9 mouse cellular contexts compared by ENCODE assay signal in genomic region chr8:105441433-105441832, GRCm38 (mm10). TPM values are rescaled to one million over a fixed set of nuclear protein-coding genes. Genes with fewer than 3 reads are reported as not detected.
A peak's percentile ranks its signal among the peaks of the same experiment; 100 is the strongest.
DNase-seq lines count a peak whose midpoint lies in the region.
"Had no signal": no experiment of that assay in that cellular context is flagged by ENCODE, and none has a peak within 500 bp of the region (broad histone marks: within the 10 kb centered on the region; RNA-seq: fewer than 3 reads in every experiment).

No protein-coding gene starts in this region.

- peak; percentile 66 for DNase-seq in adrenal gland, postnatal 10 days
- no peak for DNase-seq in adrenal gland, adult 8-10 months
- DNase-seq in layer of hippocampus, adult 11-12 months (ENCODE audit: low spot score) = peak; percentile 33
- DNase-seq in layer of hippocampus, adult 8-10 months (ENCODE audit: low spot score in 2 of 2) = no peak
- DNase-seq in ZHBTc4 (ENCODE audit: low read depth, low spot score) = peak; percentile 85
- DNase-seq in hindlimb bud, embryonic 11.5 days (ENCODE audit: extremely low spot score, low read depth, low spot score) = peak; percentile 37
- DNase-seq in lung, postnatal 36 days = peak; percentile 70
- DNase-seq in T-cell, adult 2 months (ENCODE audit: low spot score) = no peak

RNA-seq across cellular contexts. Expression of gene Lrrc36, which starts 28.1 kb away (rescaled TPM):
- 1 to 10 TPM; 3.3 to 3.8 TPM for total RNA-seq in adrenal gland, postnatal 10 days (2021)
- total RNA-seq in adrenal gland, adult 8-10 months (2022) = 10 to 100 TPM in 1 of 4 experiments, 1 to 10 TPM in 3; 4.1 to 10.1 (median 7.0) TPM
- 1 to 10 TPM in 2 of 4 experiments, under 1 TPM in 2; 0.73 to 1.4 (median 1.1) TPM for total RNA-seq in layer of hippocampus, adult 8-10 months (2022)
- total RNA-seq: neutrophil, adult 5-6 weeks had no signal

RNA-seq across cellular contexts. Expression of gene Kctd19, which starts 28.1 kb away (rescaled TPM):
- total RNA-seq in adrenal gland, postnatal 10 days (2021) = under 1 TPM; 0.15 to 0.33 TPM
- total RNA-seq in adrenal gland, adult 8-10 months (2022) = under 1 TPM in 1 of 4 experiments, not detected in 3; 0.15 TPM
- not detected for total RNA-seq in layer of hippocampus, adult 8-10 months (2022)
- total RNA-seq: neutrophil, adult 5-6 weeks had no signal

RNA-seq across cellular contexts. Expression of gene Tppp3, which starts 29.9 kb away (rescaled TPM):
- 100 to 1,000 TPM in 1 of 2 experiments, 10 to 100 TPM in 1; 67.9 to 106 TPM for total RNA-seq in adrenal gland, postnatal 10 days (2021)
- 10 to 100 TPM; 28.3 to 40.2 (median 33.0) TPM for total RNA-seq in adrenal gland, adult 8-10 months (2022)
- 10 to 100 TPM; 42.2 to 55.5 (median 47.9) TPM for total RNA-seq in layer of hippocampus, adult 8-10 months (2022)

RNA-seq across cellular contexts. Expression of gene Zdhhc1, which starts 55.3 kb away (rescaled TPM):
- total RNA-seq in adrenal gland, postnatal 10 days (2021) = 10 to 100 TPM; 15.1 to 18.4 TPM
- 10 to 100 TPM; 20.6 to 40.1 (median 31.3) TPM for total RNA-seq in adrenal gland, adult 8-10 months (2022)
- total RNA-seq in layer of hippocampus, adult 8-10 months (2022) = 10 to 100 TPM; 35.1 to 41.2 (median 40.8) TPM

Comparison
In these comparisons a context has a peak if more than half of its experiments do, and no peak if none do; other contexts are left out.
1. DNase-seq: peak in adrenal gland, postnatal 10 days (single experiment), layer of hippocampus, adult 11-12 months (single experiment), ZHBTc4 (single experiment), hindlimb bud, embryonic 11.5 days (single experiment) and lung, postnatal 36 days (single experiment); none in adrenal gland, adult 8-10 months (single experiment), layer of hippocampus, adult 8-10 months (0 of 2) and T-cell, adult 2 months (single experiment).